Mouse (Mus musculus) spleen, postnatal 14 days (tissue): ENCODE data around the gene Igf1r.
A peak's percentile ranks its signal among the peaks of the same experiment; 100 is the strongest.

ENCODE experiments used
- DNase-seq, 2 experiments: peaks; one replicate each; pipeline ENCODE4 v3.0.0; 2021 to 2022; ENCODE audit warnings: low spot score in 2 of 2

The Igf1r gene

DNA sequence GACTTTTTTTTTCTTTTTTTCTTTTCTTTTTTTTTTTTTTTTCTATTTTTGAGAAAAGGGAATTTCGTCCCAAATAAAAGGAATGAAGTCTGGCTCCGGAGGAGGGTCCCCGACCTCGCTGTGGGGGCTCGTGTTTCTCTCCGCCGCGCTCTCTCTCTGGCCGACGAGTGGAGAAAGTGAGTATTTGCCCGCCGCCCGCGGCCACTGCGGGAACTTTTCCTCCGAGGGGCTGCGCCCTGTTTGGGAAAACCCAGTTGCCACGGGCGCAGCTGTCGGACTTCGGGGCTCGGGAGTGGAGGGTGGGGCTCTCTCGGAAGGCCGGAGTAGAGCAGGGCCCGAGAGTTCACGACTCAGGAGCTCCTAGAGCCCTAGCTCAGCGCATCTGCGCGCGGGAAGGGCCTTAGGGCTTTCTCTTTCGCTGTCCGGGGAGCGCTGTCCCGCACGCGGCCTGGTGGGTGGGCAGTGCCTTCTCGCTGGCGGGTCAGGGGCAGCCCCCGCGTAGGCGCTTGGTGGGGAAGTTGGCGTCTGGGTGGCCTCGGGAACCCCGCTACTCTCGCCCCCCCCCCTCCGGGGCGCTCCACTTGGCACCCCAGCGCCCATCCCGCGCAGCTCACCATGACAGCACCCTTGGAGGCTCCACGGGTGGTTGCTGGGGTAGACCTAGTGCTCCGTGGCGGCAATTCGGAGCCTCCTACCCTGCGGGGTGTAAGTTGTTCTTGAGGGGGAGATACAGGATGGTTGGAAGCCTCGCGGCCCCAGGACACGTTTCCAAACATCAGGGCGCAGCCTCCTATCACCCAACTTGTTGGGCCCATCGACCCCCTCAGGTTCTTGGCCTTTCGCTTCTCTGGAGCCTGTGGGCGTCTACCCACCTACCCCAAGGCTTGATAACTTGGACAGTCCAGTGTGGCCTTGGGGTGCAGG lies at the start of gene Igf1r:
Gene Igf1r, plus strand, starts transcription at position 51 of the 924 bp plus-strand sequence.
- peak; percentile 18 to 39 for DNase-seq

DNA sequence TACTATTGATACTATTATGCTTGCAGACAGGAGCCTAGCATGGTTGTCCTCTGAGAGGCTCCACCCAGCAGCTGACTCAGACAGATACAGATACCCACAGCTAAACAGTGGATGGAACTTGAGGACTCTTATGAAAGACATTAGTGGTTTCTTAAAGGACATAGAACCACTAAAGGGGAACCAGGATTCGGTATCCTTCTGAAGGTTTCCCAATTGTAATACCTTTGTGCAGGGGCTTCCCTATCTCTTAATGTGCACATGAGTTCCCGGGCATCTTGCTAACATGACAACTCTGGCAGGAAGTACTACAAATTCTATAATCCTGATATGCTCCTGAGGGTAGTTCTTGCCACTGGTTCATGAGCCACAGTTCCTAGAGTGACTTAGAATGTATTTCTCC lies 46.3 kb upstream of the Igf1r start:
- no peak for DNase-seq

- no peak for DNase-seq
Measured at GRCm38 (mm10) chr7:67907786-67908400, 44.7 kb upstream of the Igf1r start.

DNA sequence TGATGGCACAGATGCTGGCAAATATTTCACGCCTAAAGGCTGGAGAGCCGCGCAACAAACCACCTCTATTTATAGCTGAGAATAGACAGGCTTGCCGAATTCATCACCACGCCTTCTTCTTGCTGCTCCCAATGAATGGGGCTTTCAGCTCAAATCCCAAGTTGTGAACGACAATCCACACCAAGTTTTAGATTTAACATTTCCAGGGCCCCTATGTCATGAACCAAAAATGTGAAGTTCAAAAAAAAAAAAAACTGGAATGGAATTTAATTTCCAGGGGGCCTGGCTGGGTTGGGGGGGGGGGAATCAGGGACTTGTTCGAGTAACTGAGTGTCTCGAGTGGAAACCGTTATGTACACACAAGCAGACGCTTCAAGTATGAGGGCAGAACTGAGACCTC lies 42.1 kb upstream of the Igf1r start:
- DNase-seq = no peak

GRCm38 (mm10) chr7:67910947-67911346 lies 41.7 kb upstream of the Igf1r start:
- no peak for DNase-seq

DNA sequence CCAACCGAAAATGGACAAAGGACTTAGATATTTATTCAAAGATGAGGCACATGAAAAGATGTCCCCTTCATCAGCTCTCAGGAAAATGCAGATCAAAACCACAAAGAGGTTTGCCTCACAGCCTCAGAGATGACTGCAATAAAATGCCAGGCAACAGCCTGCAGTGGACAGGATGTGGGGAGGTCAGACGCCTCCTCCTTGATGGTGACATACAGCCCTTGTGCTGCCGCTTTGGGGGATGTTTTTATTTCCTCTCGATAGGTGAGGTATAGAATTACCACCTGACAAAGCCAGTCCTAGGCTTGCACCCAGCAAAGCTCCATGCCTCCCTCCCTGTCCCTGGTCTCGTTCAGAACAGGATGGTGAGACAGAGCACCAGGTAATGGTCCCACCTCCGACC lies 40.8 kb upstream of the Igf1r start:
- DNase-seq = no peak

DNA sequence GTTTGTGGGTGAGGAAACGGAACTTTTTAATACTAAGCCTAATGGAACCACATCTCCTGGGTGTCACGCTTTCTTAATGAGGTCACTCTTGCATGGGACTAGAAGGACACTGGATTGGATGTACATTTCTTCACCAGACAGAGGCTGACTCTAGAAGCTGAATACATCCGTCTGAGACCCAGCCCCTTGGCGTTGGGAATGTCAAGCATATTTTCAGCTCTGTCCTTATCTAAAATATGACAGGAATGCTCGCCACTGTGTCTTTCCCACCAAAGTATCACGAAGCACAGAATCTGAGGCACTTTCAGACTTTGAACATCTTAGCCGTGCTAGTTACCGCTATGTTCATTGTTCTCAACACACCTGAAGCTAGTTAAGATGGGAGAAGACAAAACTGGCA lies 35.7 kb upstream of the Igf1r start:
- DNase-seq = no peak

DNA sequence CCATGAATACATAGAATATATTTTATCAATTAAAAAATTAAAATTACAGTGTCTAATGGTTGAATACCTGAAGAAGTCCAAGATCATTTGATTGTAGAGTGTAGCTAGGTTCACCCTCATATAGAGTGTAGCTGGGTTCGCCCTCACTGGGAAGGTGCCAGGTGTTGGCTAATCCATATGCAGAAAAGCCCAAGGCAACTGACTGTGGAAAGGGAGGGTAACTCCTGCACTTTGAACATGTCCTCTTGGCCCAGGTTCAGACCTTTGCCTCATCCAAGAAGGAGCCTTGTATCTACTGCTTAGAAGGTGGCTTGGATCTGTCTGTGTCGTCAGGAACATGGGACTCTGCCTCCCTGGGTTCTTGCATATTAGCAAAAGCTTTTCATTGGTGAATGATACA lies 34.9 kb upstream of the Igf1r start:
- no peak for DNase-seq

- no peak for DNase-seq
Measured at GRCm38 (mm10) chr7:67919467-67919866, 33.2 kb upstream of the Igf1r start.

DNA sequence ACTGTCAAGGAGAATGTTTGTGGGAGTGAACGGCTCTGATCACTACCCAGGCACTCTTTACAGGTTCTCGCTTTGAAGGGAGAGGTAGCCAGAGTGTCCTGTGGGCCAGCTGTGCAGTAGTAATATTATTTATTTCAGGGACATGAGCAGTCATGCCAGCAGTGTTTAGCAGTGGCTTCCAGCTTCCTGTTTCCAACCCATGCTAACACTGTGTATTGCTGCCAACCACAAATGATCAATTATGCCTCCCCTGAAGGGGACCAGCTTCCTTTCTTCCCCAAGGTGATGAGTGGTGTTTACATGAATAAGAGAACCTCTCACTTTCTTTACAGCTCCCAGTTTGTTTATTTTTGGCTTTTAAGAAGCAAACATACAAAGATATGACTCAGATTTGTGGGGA lies 28.4 kb upstream of the Igf1r start:
- DNase-seq = no peak

DNA sequence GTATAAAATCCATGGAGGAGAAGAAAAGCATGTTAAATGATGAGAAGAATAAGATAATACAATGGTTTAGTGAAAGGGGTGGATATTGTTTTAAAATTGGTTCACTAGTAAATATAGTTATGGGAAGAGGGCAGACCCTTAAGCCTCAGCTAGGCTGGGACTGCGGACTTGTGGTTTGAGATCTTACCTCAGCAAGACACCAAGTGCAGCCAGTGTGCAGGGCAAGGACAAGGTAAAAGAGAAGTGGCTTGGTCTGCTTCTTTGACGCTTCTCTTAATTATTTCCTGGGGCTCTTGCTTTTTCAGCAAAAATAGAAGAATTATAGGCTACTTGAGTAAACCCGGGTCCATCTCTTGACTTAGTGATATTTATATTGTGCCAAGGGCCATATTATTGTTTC lies 22.5 kb upstream of the Igf1r start:
- no peak for DNase-seq

DNA sequence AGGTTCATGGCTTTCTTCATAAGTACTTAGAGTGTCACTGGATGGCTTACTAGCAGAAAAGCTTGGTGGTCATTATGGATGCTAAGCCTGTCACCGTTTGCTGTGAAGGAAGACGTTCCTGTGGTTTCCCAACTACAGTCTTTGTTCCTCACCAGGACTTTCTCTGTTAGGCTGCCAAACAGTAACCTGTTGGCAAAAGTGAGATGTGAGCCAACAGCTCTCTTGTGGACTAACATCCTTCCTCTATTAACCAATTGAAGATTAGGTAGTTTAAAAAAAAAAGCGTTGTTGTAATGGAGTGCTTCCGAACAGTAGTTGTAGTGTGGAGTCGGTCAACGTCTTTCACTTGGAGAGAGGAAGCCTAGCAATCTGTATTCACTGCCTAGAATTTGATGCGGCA lies 15.8 kb upstream of the Igf1r start:
- no peak for DNase-seq

- no peak for DNase-seq
Measured at GRCm38 (mm10) chr7:67943805-67944204, 8.8 kb upstream of the Igf1r start.

GRCm38 (mm10) chr7:67946901-67947300 lies 5.7 kb upstream of the Igf1r start:
- no peak for DNase-seq

GRCm38 (mm10) chr7:67950346-67950814 lies 2.2 kb upstream of the Igf1r start:
- DNase-seq = no peak

DNA sequence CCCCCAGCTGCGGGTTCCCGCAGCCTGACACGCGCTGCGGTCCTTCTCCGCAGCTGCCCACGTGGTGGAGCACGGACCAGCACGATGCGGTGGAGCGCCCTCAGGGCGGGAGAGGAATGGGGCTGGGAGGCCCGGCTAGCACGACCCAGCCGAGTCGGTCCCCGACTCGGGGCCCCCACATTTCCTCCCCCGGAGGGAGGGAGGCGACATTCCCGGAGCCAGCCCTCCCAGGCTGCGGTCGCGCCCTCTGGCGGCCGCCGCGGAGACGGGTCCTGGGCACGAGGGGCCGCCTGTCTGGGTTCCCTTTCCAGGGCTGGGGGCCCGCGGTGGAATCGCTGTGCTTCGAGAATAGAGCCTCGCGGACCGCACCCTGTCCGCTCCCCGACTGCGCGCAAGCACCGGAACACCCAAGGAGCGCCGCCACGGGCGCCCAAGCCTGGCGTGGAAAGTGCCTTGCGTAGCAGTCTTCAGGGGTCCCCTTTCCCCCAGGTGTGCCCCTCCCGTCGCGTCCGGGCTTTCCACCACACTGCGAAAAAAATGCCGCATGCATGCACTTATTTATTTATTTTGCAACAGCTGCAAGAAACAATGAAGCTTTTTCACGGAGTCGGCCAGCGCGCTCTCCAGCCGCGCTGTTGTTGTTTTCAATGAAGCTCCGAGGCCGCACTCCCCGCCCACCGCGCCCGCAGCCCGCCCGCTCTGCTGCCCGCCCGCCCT lies 1.7 kb upstream of the Igf1r start:
- peak; percentile 47 to 69 for DNase-seq

GRCm38 (mm10) chr7:67951532-67952035 lies 1.0 kb upstream of the Igf1r start:
- peak; percentile 79 to 83 for DNase-seq

DNA sequence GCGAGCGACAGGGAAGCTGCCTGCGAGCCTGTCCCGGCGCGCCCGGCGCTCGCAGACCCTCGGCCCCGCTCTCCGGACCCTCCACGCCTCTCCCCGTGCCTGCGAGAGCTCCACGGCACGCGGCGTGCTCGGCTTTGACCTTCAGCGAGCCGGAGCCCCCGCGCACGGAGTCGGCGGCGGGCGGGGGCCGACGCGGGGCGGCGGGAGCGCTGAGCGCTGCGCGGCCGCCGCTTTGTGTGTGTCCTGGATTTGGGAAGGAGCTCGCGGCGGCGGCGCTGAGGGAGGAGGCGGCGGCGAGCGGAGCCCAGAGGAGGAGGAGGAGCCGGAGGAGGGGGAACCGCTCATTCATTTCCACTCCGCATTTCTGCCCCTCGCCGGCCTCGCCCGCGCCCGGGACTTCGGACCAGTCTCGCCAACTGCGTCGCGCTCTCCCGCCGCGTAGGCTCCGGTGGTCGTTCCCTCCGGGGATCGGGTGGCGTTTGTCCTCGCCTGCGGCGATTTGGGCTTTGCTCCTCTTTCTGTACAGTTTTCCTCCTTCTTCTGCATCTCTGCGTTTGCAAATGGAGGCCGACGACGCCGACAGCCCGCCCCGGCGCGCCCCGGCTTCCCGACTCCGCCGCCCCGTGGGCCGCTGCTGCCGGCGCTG lies 468 bp upstream of the Igf1r start:
- DNase-seq = peak; percentile 38 to 44

DNA sequence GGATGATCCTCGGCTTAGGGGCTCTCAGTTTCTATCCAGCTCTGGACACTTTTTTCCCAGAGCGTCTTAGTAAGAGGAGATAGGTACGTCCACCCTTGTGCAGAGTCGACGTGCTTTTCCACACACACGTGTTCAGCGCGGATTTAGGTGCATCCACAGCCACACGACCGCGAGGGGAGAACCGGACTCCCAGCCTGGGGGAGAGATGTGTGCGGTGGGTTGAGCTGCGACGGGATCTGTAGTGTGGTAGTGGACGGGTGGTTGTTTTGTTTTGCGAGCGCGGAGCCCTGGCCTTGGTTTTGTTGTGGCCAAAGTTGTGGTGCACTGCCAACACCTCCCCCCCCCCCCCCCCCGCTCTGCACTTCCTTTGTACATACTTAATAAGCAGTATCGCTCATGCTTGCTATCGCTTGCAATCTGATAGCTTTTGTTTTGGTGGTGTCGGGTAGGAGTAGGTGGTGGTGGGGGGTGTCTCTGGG lies 1.2 kb downstream of the Igf1r start:
- DNase-seq = no peak

- DNase-seq = no peak
Measured at GRCm38 (mm10) chr7:67954591-67955185, 2.1 kb downstream of the Igf1r start.

- DNase-seq = no peak
Measured at GRCm38 (mm10) chr7:67955276-67955675, 2.6 kb downstream of the Igf1r start.
